Mouse (Mus musculus): ENCODE results near the gene Rnf126.
"Not testable (repeated sequence)": the region's sequence is repeated elsewhere in the genome, so short reads cannot be mapped to it uniquely, and the experiment has no call there.

The Rnf126 gene

GRCm38 (mm10) chr10:79766001-79766507, 698 bp downstream of the Rnf126 start:
- no peak for DNase-seq (ENCODE audit: low read depth, low spot score)

- no peak for DNase-seq (ENCODE audit: low read depth, low spot score)
These were observed 1.5 kb downstream of the Rnf126 start for GRCm38 (mm10) chr10:79765228-79765745.

GRCm38 (mm10) chr10:79764234-79764633, 2.5 kb downstream of the Rnf126 start:
- no peak for DNase-seq (ENCODE audit: low read depth, low spot score)

GRCm38 (mm10) chr10:79762875-79763274, 3.9 kb downstream of the Rnf126 start:
- no peak for DNase-seq (ENCODE audit: low read depth, low spot score)

GRCm38 (mm10) chr10:79760603-79761143, 6.1 kb downstream of the Rnf126 start:
- no peak for DNase-seq (ENCODE audit: low read depth, low spot score)

- not testable (repeated sequence) for DNase-seq (ENCODE audit: low read depth, low spot score)
These were observed 7.1 kb downstream of the Rnf126 start for GRCm38 (mm10) chr10:79759675-79760074.

GRCm38 (mm10) chr10:79756660-79757059, 10.1 kb downstream of the Rnf126 start:
- no peak for DNase-seq (ENCODE audit: low read depth, low spot score)

GRCm38 (mm10) chr10:79755854-79756253, 10.9 kb downstream of the Rnf126 start:
- no peak for DNase-seq (ENCODE audit: low read depth, low spot score)

- DNase-seq (ENCODE audit: low read depth, low spot score), result no peak
These were observed 11.8 kb downstream of the Rnf126 start, which contains the start of gene Fgf22 for GRCm38 (mm10) chr10:79754856-79755516. Gene Fgf22, plus strand, starts transcription at chr10:79755076.

GRCm38 (mm10) chr10:79748496-79748895, 18.3 kb downstream of the Rnf126 start:
- DNase-seq (ENCODE audit: low read depth, low spot score), result no peak

- DNase-seq (ENCODE audit: low read depth, low spot score), result no peak
These were observed 20.0 kb downstream of the Rnf126 start for GRCm38 (mm10) chr10:79746774-79747151.

- peak; percentile 99 for DNase-seq (ENCODE audit: low read depth, low spot score)
These were observed 20.6 kb downstream of the Rnf126 start, which contains the start of gene Polrmt for GRCm38 (mm10) chr10:79745898-79746773. Gene Polrmt, minus strand, starts transcription at chr10:79746581.

GRCm38 (mm10) chr10:79745411-79745810, 21.3 kb downstream of the Rnf126 start:
- no peak for DNase-seq (ENCODE audit: low read depth, low spot score)

GRCm38 (mm10) chr10:79743650-79744365, 22.9 kb downstream of the Rnf126 start:
- no peak for DNase-seq (ENCODE audit: low read depth, low spot score)

GRCm38 (mm10) chr10:79743161-79743560, 23.6 kb downstream of the Rnf126 start:
- no peak for DNase-seq (ENCODE audit: low read depth, low spot score)

- no peak for DNase-seq (ENCODE audit: low read depth, low spot score)
These were observed 25.9 kb downstream of the Rnf126 start for GRCm38 (mm10) chr10:79740863-79741262.

GRCm38 (mm10) chr10:79739234-79739633, 27.5 kb downstream of the Rnf126 start:
- DNase-seq (ENCODE audit: low read depth, low spot score), result no peak

- no peak for DNase-seq (ENCODE audit: low read depth, low spot score)
These were observed 28.5 kb downstream of the Rnf126 start for GRCm38 (mm10) chr10:79738259-79738658.

- DNase-seq (ENCODE audit: low read depth, low spot score), result no peak
These were observed 30.0 kb downstream of the Rnf126 start for GRCm38 (mm10) chr10:79736706-79737105.

GRCm38 (mm10) chr10:79735361-79735760, 31.4 kb downstream of the Rnf126 start:
- no peak for DNase-seq (ENCODE audit: low read depth, low spot score)

- no peak for DNase-seq (ENCODE audit: low read depth, low spot score)
These were observed 32.9 kb downstream of the Rnf126 start for GRCm38 (mm10) chr10:79733847-79734246.

Data from skeletal muscle tissue, adult 2 months (tissue).